Mouse (Mus musculus): ENCODE results near the gene Chn2. TPM values are rescaled to one million over a fixed set of nuclear protein-coding genes. Genes with fewer than 3 reads are reported as not detected.

The Chn2 gene
- polyA plus RNA-seq, 1 experiment = 9.5 TPM

DNA sequence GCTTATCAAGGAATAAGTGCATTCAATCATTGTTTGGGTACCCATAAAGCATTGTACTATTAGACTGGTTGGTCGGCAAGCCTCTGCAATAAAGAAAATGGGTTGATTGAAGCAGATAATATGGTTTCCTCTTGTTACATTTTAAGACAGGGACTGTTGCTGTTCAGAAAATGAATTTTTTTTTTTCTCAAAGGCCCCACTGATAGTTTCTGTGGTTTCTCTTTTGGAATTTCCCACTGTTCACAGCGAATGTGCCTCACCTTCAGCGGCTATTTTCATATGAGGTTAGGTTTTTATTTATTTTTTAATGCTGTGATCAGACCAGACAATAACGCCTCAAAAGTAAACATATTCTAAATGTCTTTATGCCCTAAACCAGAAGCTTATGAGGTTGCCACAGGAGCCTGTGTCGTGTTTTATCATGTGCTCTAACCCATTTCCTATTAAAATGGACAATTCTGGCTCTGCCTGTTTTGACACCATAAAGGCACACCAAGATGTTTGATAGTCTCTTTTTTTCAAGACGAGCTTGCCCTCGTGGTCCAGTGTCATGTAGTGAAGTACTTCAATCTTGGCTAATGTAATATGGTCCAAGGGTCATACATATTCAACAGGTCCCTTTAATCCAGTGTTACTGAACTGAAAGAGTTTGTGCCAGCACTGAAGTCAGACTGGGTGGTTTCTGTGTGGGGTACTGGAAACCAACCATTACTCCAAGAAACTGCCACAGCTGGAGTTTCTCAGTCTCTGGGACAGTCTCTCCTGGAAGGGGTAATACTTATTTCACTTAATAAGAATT lies 112.3 kb downstream of the Chn2 start:
- Histone ChIP-seq H3K4me3 (replicated peaks) (no peak overlapping the region), H3K4me1 (peaks cover 76% of the 10 kb centered on the region), H3K9me3 (peaks cover 6% of the 10 kb centered on the region; the same call in 1 of the 2 replicates), H3K27me3 (replicated peaks) (no peaks in the 10 kb centered on the region), H3K36me3 (replicated peaks; ENCODE audit: low read length) (peaks cover 2% of the 10 kb centered on the region)
- TF ChIP-seq GATA1 (IDR thresholded peaks at IDR 0.05; ENCODE audit: borderline replicate concordance, low read length) (no peak), FLI1 (IDR thresholded peaks at IDR 0.05; ENCODE audit: low read length) (no peak)

DNA sequence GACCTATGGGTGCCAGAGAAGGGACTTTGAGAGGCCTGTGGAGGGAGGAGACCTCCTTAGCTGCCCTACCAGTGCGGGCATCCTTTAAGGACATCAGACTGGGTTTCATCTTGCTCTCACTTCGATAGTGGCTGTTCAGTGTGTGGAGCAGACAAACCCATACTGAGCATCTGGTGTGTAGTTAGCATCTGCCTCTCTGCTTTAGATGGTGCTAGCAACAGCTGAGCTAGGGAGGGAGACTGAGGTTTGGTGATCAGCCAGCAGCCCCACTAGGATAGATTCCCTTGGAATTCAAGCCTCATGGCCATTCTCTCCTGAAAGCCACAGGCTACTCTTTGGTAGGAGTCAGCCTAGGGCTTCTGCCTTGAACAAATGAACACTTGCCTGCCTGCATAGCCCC lies 117.7 kb downstream of the Chn2 start:
- Histone ChIP-seq H3K9me3 (peaks cover 6% of the 10 kb centered on the region; the same call in 1 of the 2 replicates), H3K4me3 (replicated peaks) (peak overlapping the region; percentile 85), H3K4me1 (peaks cover 77% of the 10 kb centered on the region), H3K27me3 (replicated peaks) (no peaks in the 10 kb centered on the region), H3K36me3 (replicated peaks; ENCODE audit: low read length) (peaks cover 2% of the 10 kb centered on the region)
- TF ChIP-seq FLI1 (IDR thresholded peaks at IDR 0.05; ENCODE audit: low read length) (no peak), GATA1 (IDR thresholded peaks at IDR 0.05; ENCODE audit: borderline replicate concordance, low read length) (no peak)

DNA sequence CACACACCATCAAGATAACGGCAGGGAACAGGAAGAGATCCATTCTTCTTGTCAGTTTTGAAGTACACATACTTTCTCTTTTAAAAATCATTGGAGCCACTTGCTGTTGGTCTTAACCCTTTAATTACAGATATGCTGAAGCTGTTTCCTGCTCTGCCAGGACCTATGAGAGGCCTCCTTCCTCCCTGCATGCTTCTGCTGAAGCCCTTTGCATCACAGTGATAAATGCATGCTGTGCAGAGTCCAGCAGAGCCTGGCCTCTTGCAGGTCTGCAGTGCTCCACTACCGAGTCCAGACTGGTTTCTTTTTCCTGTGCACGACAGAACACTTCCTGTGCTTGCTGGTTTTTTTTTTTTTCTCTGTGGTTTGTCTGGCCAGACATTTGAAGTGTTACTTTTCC lies 119.0 kb downstream of the Chn2 start:
- Histone ChIP-seq H3K4me3 (replicated peaks) (peak overlapping the region; percentile 85), H3K27me3 (replicated peaks) (no peaks in the 10 kb centered on the region), H3K9me3 (0 out of 2 replicates have a peak, but pooled peaks cover 4% of the 10 kb centered on the region), H3K4me1 (peaks cover 85% of the 10 kb centered on the region), H3K36me3 (replicated peaks; ENCODE audit: low read length) (peaks cover 2% of the 10 kb centered on the region)
- no peak for TF ChIP-seq GATA1 (IDR thresholded peaks at IDR 0.05; ENCODE audit: borderline replicate concordance, low read length)
- no peak for TF ChIP-seq FLI1 (IDR thresholded peaks at IDR 0.05; ENCODE audit: low read length)

DNA sequence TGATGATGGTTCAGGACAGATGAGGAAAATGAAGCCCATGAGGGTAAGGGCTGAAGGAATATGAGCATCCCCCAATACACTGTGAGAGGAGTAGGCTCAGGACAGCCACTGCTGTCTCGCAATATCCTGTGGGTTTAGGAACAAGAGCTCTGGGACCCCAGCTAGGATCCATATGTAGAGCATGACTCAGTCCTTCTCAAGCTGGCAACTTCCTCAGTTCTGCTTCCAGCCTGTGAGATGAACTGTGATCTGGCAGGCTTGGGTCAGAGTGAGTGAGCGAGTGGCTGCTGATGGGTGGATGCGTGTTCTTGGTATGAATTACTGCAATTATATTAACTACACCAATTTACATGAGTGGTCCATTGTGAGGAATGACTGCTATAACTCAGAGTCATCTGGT lies 121.3 kb downstream of the Chn2 start:
- H3K4me1 ChIP-seq = peaks cover 89% of the 10 kb centered on the region
- H3K27me3 ChIP-seq (replicated peaks) = no peaks in the 10 kb centered on the region
- H3K36me3 ChIP-seq (replicated peaks; ENCODE audit: low read length) = no peaks in the 10 kb centered on the region
- H3K9me3 ChIP-seq = no peaks in the 10 kb centered on the region
- no peak for TF ChIP-seq FLI1 (IDR thresholded peaks at IDR 0.05; ENCODE audit: low read length)
- TF ChIP-seq GATA1 (IDR thresholded peaks at IDR 0.05; ENCODE audit: borderline replicate concordance, low read length) = no peak
- peak overlapping the region; percentile 42 for H3K4me3 ChIP-seq (replicated peaks)

DNA sequence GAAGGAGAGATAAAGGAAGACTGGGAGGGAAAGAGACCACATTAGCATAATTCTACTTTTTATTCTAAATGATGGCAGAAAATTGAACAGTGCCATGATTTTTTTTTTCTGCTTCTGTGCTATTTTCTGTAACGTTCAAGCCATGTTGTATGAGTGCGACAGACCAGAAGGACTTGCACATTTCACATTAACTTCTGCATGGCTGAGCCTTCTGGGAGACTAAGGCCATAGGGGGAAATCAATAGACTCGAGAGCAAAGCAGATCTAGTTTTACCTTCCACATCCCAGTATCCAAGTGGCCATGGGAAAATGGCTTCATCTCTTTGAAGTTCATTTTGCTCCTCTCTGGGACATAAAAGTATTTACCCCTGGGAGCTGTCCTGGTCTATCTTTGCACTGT lies 121.9 kb downstream of the Chn2 start:
- Histone ChIP-seq H3K36me3 (replicated peaks; ENCODE audit: low read length) (no peaks in the 10 kb centered on the region), H3K9me3 (no peaks in the 10 kb centered on the region), H3K27me3 (replicated peaks) (no peaks in the 10 kb centered on the region), H3K4me3 (replicated peaks) (no peak overlapping the region), H3K4me1 (peaks cover 91% of the 10 kb centered on the region)
- TF ChIP-seq GATA1 (IDR thresholded peaks at IDR 0.05; ENCODE audit: borderline replicate concordance, low read length) (no peak), FLI1 (IDR thresholded peaks at IDR 0.05; ENCODE audit: low read length) (no peak)

DNA sequence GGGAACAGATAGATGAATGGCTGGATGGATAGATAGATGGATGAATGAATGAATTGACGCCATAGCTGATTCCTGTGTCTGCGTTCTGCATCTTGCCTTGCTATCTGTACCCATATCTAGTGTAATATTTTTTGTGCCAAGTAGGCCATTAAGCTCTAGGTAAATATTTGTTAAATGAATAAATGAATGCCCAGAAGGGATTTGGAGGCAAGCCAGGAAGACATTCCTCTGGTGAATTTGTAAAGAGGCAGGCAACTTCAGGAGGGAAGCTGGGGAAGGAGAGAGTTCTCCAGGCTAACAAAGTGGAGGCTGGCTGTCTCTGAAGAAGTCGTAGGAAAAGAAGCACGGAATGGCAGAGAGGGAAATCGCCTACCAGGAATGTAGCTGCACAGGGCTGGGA lies 123.0 kb downstream of the Chn2 start:
- peaks cover 88% of the 10 kb centered on the region for H3K4me1 ChIP-seq
- TF ChIP-seq GATA1 (IDR thresholded peaks at IDR 0.05; ENCODE audit: borderline replicate concordance, low read length) = no peak
- no peak for TF ChIP-seq FLI1 (IDR thresholded peaks at IDR 0.05; ENCODE audit: low read length)
- no peaks in the 10 kb centered on the region for H3K27me3 ChIP-seq (replicated peaks)

DNA sequence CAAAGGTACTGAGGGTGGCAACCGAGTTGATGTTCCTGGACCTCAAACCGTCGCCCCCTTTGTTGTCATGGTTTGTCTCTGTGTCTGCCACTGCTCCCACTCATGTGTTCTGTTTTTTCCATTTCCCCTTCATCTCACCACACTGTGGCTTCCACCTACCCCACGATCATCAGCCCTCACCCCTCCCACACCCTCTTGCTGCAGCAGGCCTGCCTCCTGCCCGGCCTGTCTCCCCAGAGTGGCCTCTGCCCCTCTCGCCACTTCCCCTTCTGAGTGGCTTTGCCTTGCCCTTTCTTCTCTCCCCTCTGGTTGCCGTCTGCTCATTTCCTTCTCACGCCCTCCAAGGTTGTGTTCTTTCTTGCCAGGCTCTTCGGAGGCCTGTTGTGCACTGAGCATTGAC lies 123.4 kb downstream of the Chn2 start:
- no peaks in the 10 kb centered on the region for H3K36me3 ChIP-seq (replicated peaks; ENCODE audit: low read length)
- peak overlapping the region; percentile 57 for H3K4me3 ChIP-seq (replicated peaks)
- no peaks in the 10 kb centered on the region for H3K27me3 ChIP-seq (replicated peaks)
- peaks cover 83% of the 10 kb centered on the region for H3K4me1 ChIP-seq
- TF ChIP-seq FLI1 (IDR thresholded peaks at IDR 0.05; ENCODE audit: low read length) = no peak
- no peak for TF ChIP-seq GATA1 (IDR thresholded peaks at IDR 0.05; ENCODE audit: borderline replicate concordance, low read length)
- no peaks in the 10 kb centered on the region for H3K9me3 ChIP-seq

More for the DNA sequence above, 123.0 kb downstream of the Chn2 start:
- H3K36me3 ChIP-seq (replicated peaks; ENCODE audit: low read length) = no peaks in the 10 kb centered on the region
- no peaks in the 10 kb centered on the region for H3K9me3 ChIP-seq
- H3K4me3 ChIP-seq (replicated peaks) = no peak overlapping the region

DNA sequence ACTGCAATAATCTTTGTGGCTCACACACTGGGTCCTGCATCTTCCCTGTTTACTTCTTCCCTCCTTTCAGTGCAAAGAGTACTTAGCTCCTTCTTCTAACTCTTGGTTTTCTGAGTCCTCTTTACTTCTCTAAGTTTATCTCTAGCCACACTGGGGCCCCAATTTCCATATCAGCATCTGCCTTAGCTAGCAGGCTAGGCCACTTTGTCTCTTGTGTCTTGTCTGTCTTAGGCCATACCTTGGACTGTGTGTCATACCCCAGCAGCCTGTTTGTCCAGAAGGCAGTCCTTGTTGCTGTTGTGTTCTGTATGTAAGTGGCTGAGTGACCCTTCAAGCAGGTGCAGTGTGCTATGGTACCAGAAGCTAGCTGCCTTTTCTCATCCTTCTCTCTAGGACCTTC lies 124.3 kb downstream of the Chn2 start:
- H3K9me3 ChIP-seq = no peaks in the 10 kb centered on the region
- H3K36me3 ChIP-seq (replicated peaks; ENCODE audit: low read length) = no peaks in the 10 kb centered on the region
- no peaks in the 10 kb centered on the region for H3K27me3 ChIP-seq (replicated peaks)
- no peak for TF ChIP-seq GATA1 (IDR thresholded peaks at IDR 0.05; ENCODE audit: borderline replicate concordance, low read length)
- peak overlapping the region; percentile 64 for H3K4me3 ChIP-seq (replicated peaks)
- H3K4me1 ChIP-seq = peaks cover 74% of the 10 kb centered on the region

DNA sequence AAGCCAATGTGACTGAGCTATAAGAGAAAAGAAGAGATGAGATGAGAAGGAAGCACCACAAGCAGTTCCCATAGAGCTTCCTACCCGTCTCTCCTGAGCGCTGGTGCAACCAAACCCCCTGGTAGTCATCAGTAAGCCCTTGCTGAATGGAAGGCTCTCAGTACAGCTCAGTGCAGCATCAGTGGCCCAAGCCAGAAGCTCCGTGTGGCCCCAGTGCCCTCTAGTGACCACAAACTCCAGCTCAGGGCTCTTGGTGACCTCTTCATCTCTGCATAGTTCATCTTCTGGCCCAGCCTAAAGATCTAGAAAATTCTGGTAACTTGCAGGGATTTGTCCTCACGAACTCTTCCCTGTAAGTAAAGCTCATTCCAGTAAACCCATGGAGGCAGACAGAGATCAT lies 125.4 kb downstream of the Chn2 start:
- Histone ChIP-seq H3K27me3 (replicated peaks) (no peaks in the 10 kb centered on the region), H3K4me1 (peaks cover 63% of the 10 kb centered on the region), H3K36me3 (replicated peaks; ENCODE audit: low read length) (no peaks in the 10 kb centered on the region), H3K4me3 (replicated peaks) (no peak overlapping the region), H3K9me3 (no peaks in the 10 kb centered on the region)
- TF ChIP-seq GATA1 (IDR thresholded peaks at IDR 0.05; ENCODE audit: borderline replicate concordance, low read length) (no peak), FLI1 (IDR thresholded peaks at IDR 0.05; ENCODE audit: low read length) (no peak)

DNA sequence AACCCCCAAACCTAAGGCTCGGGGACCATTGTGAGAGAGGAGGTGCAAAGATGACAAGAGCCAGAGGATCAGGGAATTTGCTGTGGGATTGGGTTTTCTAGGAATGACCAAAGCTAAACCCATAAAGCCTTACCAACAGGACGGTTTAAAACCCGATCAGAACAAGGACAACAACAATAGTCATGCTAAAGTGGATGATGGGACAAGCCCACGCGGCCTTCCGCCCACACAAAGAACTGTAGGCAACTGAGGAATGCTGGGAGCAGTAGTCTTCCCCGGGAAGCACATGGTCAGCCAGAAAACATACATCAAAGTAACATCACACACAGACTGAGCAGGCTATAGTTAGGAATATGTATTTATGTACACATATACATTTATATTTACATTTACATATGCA lies 125.9 kb downstream of the Chn2 start:
- H3K4me1 ChIP-seq = peaks cover 62% of the 10 kb centered on the region
- no peaks in the 10 kb centered on the region for H3K9me3 ChIP-seq
- H3K36me3 ChIP-seq (replicated peaks; ENCODE audit: low read length) = no peaks in the 10 kb centered on the region
- no peak for TF ChIP-seq FLI1 (IDR thresholded peaks at IDR 0.05; ENCODE audit: low read length)
- no peak for TF ChIP-seq GATA1 (IDR thresholded peaks at IDR 0.05; ENCODE audit: borderline replicate concordance, low read length)
- H3K27me3 ChIP-seq (replicated peaks) = no peaks in the 10 kb centered on the region
- no peak overlapping the region for H3K4me3 ChIP-seq (replicated peaks)
